8 mouse cellular contexts compared by ENCODE assay signal in genomic region chr12:78861496-78862253, GRCm38 (mm10). TPM values are rescaled to one million over a fixed set of nuclear protein-coding genes. Genes with fewer than 3 reads are reported as not detected.
DNase-seq lines count a peak whose midpoint lies in the region; ATAC-seq and TF ChIP-seq lines count a peak whose summit lies in the region.

Gene Atp6v1d (minus strand): TSS chr12:78861638.
Gene Eif2s1 (plus strand): TSS chr12:78861819.

- H3K9me3 ChIP-seq in embryonic facial prominence, embryonic 14.5 days (ENCODE audit: control insufficient read depth, low read length): no peaks in the 10 kb centered on the region
- H3K9me3 ChIP-seq in limb, embryonic 13.5 days: no peaks in the 10 kb centered on the region
- H3K9me3 ChIP-seq in midbrain, embryonic 16.5 days (replicated peaks; ENCODE audit: control insufficient read depth, low read length, poor library complexity, severe bottlenecking): no peaks in the 10 kb centered on the region

- peak within 1 kb of the TSS; percentile 96 for H3K9ac ChIP-seq in embryonic facial prominence, embryonic 14.5 days (ENCODE audit: low read depth, low read length)
- peak within 1 kb of the TSS; percentile 82 for H3K9ac ChIP-seq in heart, adult 2 months (ENCODE audit: low read depth, low read length)
- H3K9ac ChIP-seq in limb, embryonic 13.5 days: peak within 1 kb of the TSS; percentile 92
- H3K9ac ChIP-seq in midbrain, embryonic 16.5 days (ENCODE audit: low read depth, low read length): peak within 1 kb of the TSS; percentile 86

- H3K79me2 ChIP-seq in heart, adult 2 months (replicated peaks; ENCODE audit: control insufficient read depth, insufficient read depth, low read length): peaks cover 6% of the 10 kb centered on the region; the same call in 1 of the 2 replicates

- peak within 1 kb of the TSS; percentile 87 for H3K4me2 ChIP-seq in embryonic facial prominence, embryonic 14.5 days (ENCODE audit: low read depth, low read length)
- H3K4me2 ChIP-seq in limb, embryonic 13.5 days (replicated peaks): peak within 1 kb of the TSS; percentile 90
- peak within 1 kb of the TSS; percentile 93 for H3K4me2 ChIP-seq in midbrain, embryonic 16.5 days (ENCODE audit: low read length)

- H3K27ac ChIP-seq in embryonic facial prominence, embryonic 14.5 days (replicated peaks; ENCODE audit: low read depth, low read length): peak within 1 kb of the TSS; percentile 88
- peak within 1 kb of the TSS; percentile 99 for H3K27ac ChIP-seq in heart, adult 2 months
- H3K27ac ChIP-seq in limb, embryonic 13.5 days: peak within 1 kb of the TSS; percentile 87
- peak within 1 kb of the TSS; percentile 88 for H3K27ac ChIP-seq in midbrain, embryonic 16.5 days (ENCODE audit: low read length)

- H3K27me3 ChIP-seq in embryonic facial prominence, embryonic 14.5 days (replicated peaks; ENCODE audit: control insufficient read depth, insufficient read depth, low read length): no peaks in the 10 kb centered on the region
- H3K27me3 ChIP-seq in heart, adult 2 months (ENCODE audit: control insufficient read depth, insufficient read depth, low read length): no peaks in the 10 kb centered on the region
- H3K27me3 ChIP-seq in limb, embryonic 13.5 days: no peaks in the 10 kb centered on the region
- H3K27me3 ChIP-seq in midbrain, embryonic 16.5 days (ENCODE audit: control insufficient read depth, insufficient read depth, low read depth, low read length): no peaks in the 10 kb centered on the region

- H3K4me3 ChIP-seq in embryonic facial prominence, embryonic 14.5 days (ENCODE audit: low read depth, low read length): peak within 1 kb of the TSS; percentile 93
- peak within 1 kb of the TSS; percentile 93 for H3K4me3 ChIP-seq in heart, adult 2 months
- peak within 1 kb of the TSS; percentile 90 for H3K4me3 ChIP-seq in limb, embryonic 13.5 days
- H3K4me3 ChIP-seq in midbrain, embryonic 16.5 days (ENCODE audit: low read depth, low read length): peak within 1 kb of the TSS; percentile 99

- H3K4me1 ChIP-seq in embryonic facial prominence, embryonic 14.5 days (ENCODE audit: control insufficient read depth, insufficient read depth, low read length): peaks cover 15% of the 10 kb centered on the region
- H3K4me1 ChIP-seq in heart, adult 2 months (ENCODE audit: control insufficient read depth, insufficient read depth, low read length): peaks cover 4% of the 10 kb centered on the region
- peaks cover 21% of the 10 kb centered on the region for H3K4me1 ChIP-seq in limb, embryonic 13.5 days
- H3K4me1 ChIP-seq in midbrain, embryonic 16.5 days (ENCODE audit: control insufficient read depth, insufficient read depth, low read length): peaks cover 23% of the 10 kb centered on the region

- intact Hi-C loops in heart, adult 2 months (cut with DNase I): loop anchor here (5.0 to 10.0 kb wide), 3 partner anchors 114 to 1783 kb away; partner anchors contain the start of genes Erh, Gphn, Mpp5 and Slc39a9

- peak; percentile 96 for TF ChIP-seq CTCF in heart, adult 2 months (IDR thresholded peaks at IDR 0.05)

- under 1% methylated on average over 51 of the region's 55 CpGs for WGBS in embryonic facial prominence, embryonic 14.5 days
- WGBS in heart, adult 2 months: under 1% methylated on average over 55 of the region's 55 CpGs
- WGBS in limb, embryonic 13.5 days: under 1% methylated on average over 53 of the region's 55 CpGs
- WGBS in midbrain, embryonic 16.5 days: 0% methylated on average over 53 of the region's 55 CpGs

- peak; percentile 83; the same call in 1 of the 2 replicates for TF ChIP-seq EP300 in heart, adult 2 months (IDR thresholded peaks at IDR 0.05; ENCODE audit: insufficient read depth, low read depth, low read length)

- TF ChIP-seq POLR2A in heart, adult 2 months (IDR thresholded peaks at IDR 0.05; ENCODE audit: insufficient read depth, low read depth, low read length): peak; percentile 85

- H3K36me3 ChIP-seq in embryonic facial prominence, embryonic 14.5 days (ENCODE audit: control insufficient read depth, insufficient read depth, low read length): peaks cover 6% of the 10 kb centered on the region; the same call in 1 of the 2 replicates
- peaks cover 11% of the 10 kb centered on the region for H3K36me3 ChIP-seq in heart, adult 2 months (ENCODE audit: control insufficient read depth, insufficient read depth, low read length)
- 0 out of 2 replicates have a peak, but pooled peaks cover 4% of the 10 kb centered on the region for H3K36me3 ChIP-seq in limb, embryonic 13.5 days
- no peaks in the 10 kb centered on the region for H3K36me3 ChIP-seq in midbrain, embryonic 16.5 days (ENCODE audit: control insufficient read depth, insufficient read depth, low read length)

- ATAC-seq in embryonic facial prominence, embryonic 14.5 days (ENCODE audit: low read depth): peak; percentile 100
- ATAC-seq in limb, embryonic 13.5 days (ENCODE audit: low FRiP score, low read depth): peak; percentile 100
- ATAC-seq in midbrain, embryonic 16.5 days: peak; percentile 100

- peak; percentile 99 for DNase-seq in 3T3-L1 (ENCODE audit: low read depth, low spot score)
- peak; percentile 89 to 97 for DNase-seq in adrenal gland, postnatal 4 days (ENCODE audit: low spot score in 2 of 2)
- peak; percentile 99 for DNase-seq in embryonic facial prominence, embryonic 14.5 days (ENCODE audit: low spot score)
- peak; percentile 96 to 99 for DNase-seq in heart, adult 2 months
- peak; percentile 99 for DNase-seq in kidney, adult 8-10 months
- peak; percentile 90 to 96 for DNase-seq in spleen, postnatal 10 days (ENCODE audit: low spot score in 2 of 2)

RNA-seq across cellular contexts. Expression of gene Atp6v1d, which starts in this region (rescaled TPM):
- total RNA-seq in adrenal gland, postnatal 4 days (2021): 10 to 100 TPM; 48.4 to 57.7 TPM
- polyA plus RNA-seq in embryonic facial prominence, embryonic 14.5 days (2014; fragmentation: Nextera tagmentation; extraction: Ambion mirVana): 62.2 and 69.5 TPM in 2 replicates
- 10 to 100 TPM; 72.8 to 79.8 TPM for total RNA-seq in heart, adult 2 months (2021)
- polyA plus RNA-seq in heart, adult 2 months (2012; rRNA removed): 31.8 and 64.5 TPM in 2 replicates
- 60.1 and 61.7 TPM in 2 replicates for polyA plus RNA-seq in limb, embryonic 13.5 days (2015; fragmentation: Nextera tagmentation; extraction: Ambion mirVana)
- 134 and 147 TPM in 2 replicates for polyA plus RNA-seq in midbrain, embryonic 16.5 days (2015; fragmentation: Nextera tagmentation; extraction: Ambion mirVana)

RNA-seq across cellular contexts. Expression of gene Eif2s1, which starts in this region (rescaled TPM):
- total RNA-seq in adrenal gland, postnatal 4 days (2021): 10 to 100 TPM; 71.2 to 78.5 TPM
- 184 and 201 TPM in 2 replicates for polyA plus RNA-seq in embryonic facial prominence, embryonic 14.5 days (2014; fragmentation: Nextera tagmentation; extraction: Ambion mirVana)
- 10 to 100 TPM; 54.6 to 55.0 TPM for total RNA-seq in heart, adult 2 months (2021)
- 11.8 and 21.2 TPM in 2 replicates for polyA plus RNA-seq in heart, adult 2 months (2012; rRNA removed)
- 214 and 218 TPM in 2 replicates for polyA plus RNA-seq in limb, embryonic 13.5 days (2015; fragmentation: Nextera tagmentation; extraction: Ambion mirVana)
- 136 and 142 TPM in 2 replicates for polyA plus RNA-seq in midbrain, embryonic 16.5 days (2015; fragmentation: Nextera tagmentation; extraction: Ambion mirVana)

Comparison
In these comparisons a context has a peak if more than half of its experiments do, and no peak if none do; other contexts are left out.
1. Peak in every context shown above with its lines: DNase-seq, ATAC-seq, H3K4me3 ChIP-seq and H3K27ac ChIP-seq.